Mouse (Mus musculus) spleen, adult 10 weeks (tissue): ENCODE data around the gene Rps10. TPM values are rescaled to one million over a fixed set of nuclear protein-coding genes. Genes with fewer than 3 reads are reported as not detected.

Experiments
- polyA plus RNA-seq: library from polyadenylated mRNA; stranded (reverse); fragments of 350-450 nt; fragmentation: Illumina TruSeq; extraction: RNeasy Lipid Tissue Mini Kit (QIAGEN cat#74804); gene quantifications from one replicate; pipeline ENCODE4 v1.2.3, GENCODE M21; 2015; ENCODE audit warnings: low replicate concordance; ENCODE audit not compliant: insufficient read depth

Rps10 gene
- 1,390 TPM for polyA plus RNA-seq

DNA sequence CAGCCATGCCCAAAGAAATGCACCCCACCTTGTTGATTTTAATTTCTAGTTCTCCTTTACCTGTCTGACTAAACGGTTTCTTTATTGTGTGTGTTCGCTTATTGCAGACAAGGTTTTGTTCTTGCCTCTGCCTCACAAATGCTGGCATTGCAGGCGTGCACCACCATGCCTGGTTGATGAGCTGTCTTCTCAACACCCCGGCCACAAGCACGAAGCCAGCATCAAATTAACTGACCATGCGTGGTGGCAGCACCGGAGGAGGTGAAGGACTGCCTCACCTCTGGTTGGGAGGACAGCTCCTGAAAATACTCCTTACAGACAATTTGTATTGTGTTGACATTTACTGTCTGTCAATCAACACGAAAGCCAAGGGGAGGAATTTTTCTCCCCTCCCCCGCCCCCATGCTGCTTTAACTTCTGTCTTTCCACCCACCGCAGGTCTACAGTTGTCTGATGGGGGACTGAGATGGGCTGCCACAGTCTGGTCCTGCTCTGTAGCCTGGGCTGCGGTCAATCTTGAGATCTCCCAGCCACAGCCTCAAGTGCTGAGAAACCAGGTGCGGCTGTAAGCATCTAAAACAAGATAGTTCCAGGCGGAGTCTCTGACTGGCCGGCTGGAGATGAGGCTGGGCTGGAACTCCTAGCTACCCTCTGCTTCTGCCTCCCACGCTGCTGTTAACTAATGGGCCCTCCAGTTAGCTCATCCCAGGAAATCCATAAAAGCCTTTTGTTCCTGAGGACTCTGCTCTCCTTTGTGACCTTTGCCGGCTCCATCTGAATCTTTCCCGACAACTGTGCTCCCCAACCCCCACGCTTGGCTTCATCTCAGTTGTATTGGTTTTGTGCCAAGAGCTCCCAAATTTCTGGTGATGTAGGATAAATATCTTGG, at the start of gene Rps10:
Rps10 (minus strand) TSS at position 538 of the 889 bp plus-strand sequence.

DNA sequence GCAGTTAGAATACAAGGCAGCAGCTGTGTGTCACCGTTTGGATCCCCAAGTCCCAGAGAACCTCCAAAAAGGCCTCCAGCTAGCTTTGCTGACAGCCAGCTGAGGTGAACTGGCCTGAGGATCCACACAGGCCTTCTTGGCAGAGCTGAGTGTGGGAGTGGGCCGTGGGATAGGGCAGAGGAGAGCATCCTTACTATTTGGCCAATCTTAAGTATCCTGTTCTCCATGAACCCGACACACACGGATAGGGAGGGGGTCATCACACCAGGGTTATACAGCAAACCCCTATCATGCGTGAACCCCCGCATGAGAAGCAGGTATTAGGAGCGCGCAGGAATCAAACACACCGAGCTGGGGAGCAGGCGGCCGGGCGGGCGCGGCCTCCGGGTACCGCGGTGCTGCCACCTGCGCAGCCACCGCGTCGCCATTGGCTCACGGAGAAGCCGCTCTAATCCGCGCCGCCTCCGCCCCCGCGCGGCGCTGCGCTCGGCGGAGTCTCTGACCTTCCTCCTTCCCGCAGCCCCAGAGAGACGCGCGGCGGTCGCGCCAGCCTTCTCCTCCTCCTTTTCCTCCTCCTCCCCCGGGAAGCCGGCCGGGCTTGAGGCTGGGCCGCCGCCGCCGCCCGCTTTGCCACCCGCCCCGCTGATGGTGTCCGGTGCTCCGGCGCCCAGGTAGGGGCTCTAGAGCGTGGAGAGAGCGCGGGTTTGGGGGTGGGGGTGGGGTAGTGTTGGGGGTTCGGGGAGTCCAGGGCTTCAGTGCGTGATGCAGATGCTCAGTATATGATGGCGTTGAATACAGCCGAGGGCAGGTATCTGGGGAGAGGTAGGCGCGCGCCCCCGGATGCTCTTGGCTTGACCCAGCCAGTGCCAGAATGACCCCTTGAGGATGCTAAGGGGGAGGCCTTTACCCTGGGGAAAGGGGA, 18.9 kb upstream of the Rps10 start, which contains the start of gene Pacsin1:
Pacsin1 (plus strand) TSS at position 421 of the 922 bp plus-strand sequence.

DNA sequence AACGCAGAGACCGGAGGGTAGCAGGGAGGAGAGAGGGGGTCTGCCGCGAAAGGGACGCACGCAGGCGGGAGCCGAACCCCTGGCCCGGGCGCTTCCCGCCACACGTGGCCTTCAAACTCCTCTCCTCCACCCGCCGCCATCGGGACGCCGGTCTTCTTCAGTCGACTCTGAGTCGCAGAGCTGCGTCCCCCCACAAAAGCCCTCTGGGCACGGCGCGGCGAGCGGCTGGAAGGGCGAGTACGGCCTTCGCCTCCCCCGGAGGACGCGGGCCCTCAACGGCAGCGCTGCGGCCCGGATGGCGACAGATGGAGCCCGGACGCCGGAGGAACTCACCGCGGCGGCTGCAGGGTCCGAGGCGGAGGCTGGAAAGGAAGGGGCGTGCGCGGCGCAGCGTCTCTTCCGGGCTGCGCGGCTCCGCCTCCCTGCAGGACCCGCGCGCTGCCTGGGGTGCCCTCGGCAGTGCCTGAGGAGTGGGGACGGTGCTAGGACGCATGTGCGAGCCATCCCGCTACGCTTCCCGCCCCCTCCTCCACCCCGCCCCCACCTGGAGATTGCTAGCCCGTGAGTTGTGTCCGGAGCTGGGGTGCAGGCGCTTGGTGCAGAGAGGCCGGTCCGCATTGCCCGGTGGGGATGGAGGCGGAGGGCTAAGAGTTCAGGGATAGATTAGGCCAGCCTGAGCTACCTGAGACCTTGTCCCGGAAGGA, 1.4 kb downstream of the Rps10 start, which contains the start of gene RPS10-NUDT3:
RPS10-NUDT3 (minus strand) TSS at position 352 of the 704 bp plus-strand sequence.

DNA sequence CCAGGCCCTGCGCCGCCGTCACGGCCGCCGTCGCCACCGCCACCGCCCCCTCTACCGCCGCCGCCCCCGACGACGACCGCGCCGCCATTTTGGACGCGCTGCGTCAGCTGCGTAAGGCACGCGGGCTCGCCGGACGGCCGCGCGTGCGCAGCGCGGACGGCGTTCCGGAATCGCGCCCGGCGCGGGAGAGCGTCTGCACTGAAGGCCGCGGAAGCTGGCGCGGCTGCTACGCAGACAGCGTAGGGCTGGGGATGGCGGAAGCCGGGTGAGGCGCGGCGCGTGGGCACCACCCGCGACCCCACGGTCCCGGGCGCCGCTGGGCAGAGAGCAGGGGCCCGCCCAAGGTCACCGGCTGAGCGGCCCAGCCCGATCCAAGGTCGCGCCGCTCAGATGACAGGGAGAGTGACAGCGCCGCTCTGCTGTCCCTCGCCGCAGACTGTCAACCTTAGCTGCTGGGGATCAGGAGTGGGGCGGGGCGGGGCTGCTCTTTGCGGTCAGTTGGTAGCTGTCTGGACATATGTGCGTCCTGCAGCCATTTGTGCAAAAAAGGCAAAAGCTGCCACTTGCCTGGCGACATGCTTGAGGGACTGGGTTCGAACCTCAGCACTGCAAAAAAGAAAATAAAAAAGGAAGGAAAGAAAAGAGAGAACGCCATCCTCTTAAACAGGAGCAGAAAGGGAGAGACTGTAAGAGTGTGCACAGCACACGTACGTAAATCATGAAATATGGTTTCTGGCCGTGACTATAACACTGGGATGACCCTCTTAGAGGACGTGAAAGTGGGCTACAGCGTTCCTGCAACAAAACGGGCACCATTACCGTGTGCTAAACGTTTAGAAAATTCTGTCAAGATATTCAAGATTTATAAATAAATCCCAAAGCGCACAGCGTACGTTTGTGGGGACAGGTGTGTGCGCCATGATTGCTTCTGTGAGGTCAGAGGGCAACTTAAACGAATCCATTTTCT, 12.8 kb downstream of the Rps10 start, which contains the start of gene Nudt3:
Nudt3 (minus strand) TSS at position 136 of the 967 bp plus-strand sequence.

Other genes starting within 250 kb of the Rps10 start
- gene Grm4, start 115.3 kb downstream of the Rps10 start, polyA plus RNA-seq, result not detected
- gene Hmga1, start 80.2 kb downstream of the Rps10 start, polyA plus RNA-seq, result 38.2 TPM
- gene AI413582, start 70.9 kb downstream of the Rps10 start, polyA plus RNA-seq, result 26.7 TPM
- 60.1 TPM for gene Nudt3, start 13.2 kb downstream of the Rps10 start, polyA plus RNA-seq
- gene RPS10-NUDT3, start 1.4 kb downstream of the Rps10 start, polyA plus RNA-seq, result not detected
- 11.6 TPM for gene Pacsin1, start 18.8 kb upstream of the Rps10 start, polyA plus RNA-seq
- not detected for gene Spdef, start 92.3 kb upstream of the Rps10 start, polyA plus RNA-seq
- 80.9 TPM for gene D17Wsu92e, start 184.0 kb upstream of the Rps10 start, polyA plus RNA-seq
- gene Snrpc, start 201.5 kb upstream of the Rps10 start, polyA plus RNA-seq, result 59.0 TPM
- 3.2 TPM for gene Uhrf1bp1, start 219.8 kb upstream of the Rps10 start, polyA plus RNA-seq